Mouse (Mus musculus) heart, embryonic 13.5 days (tissue): ENCODE results near the gene Clmp. TPM values are rescaled to one million over a fixed set of nuclear protein-coding genes. Genes with fewer than 3 reads are reported as not detected.

ENCODE experiments used
- polyA plus RNA-seq: library from polyadenylated mRNA; unstranded; fragments of >200 nt; fragmentation: Nextera tagmentation; extraction: Ambion mirVana; gene quantifications from 2 replicates; pipeline ENCODE4 v1.2.1, GENCODE M21; 2015

Clmp gene
- polyA plus RNA-seq, 1 experiment from 2014 or later: 9.4 TPM

Other genes starting within 250 kb of the Clmp start
- gene Gramd1b, start 154.6 kb upstream of the Clmp start, polyA plus RNA-seq: 5.8 and 6.8 TPM in 2 replicates
- gene Gm21915, start 15.3 kb upstream of the Clmp start, polyA plus RNA-seq: not detected in 2 replicates
- gene Hspa8, start 115.0 kb downstream of the Clmp start, polyA plus RNA-seq: 1,787 and 2,104 TPM in 2 replicates
- not detected in 2 replicates for gene Bsx, start 188.2 kb downstream of the Clmp start, polyA plus RNA-seq